Mouse (Mus musculus) ES-Bruce4 (cell line): ENCODE data around the gene Slc27a2.

Experiments
- EP300 ChIP-seq: IDR thresholded peaks from 2 replicates; pipeline ENCODE4 v1.6.1; 2011; ENCODE audit warnings: low read depth, low read length; ENCODE audit not compliant: insufficient read depth
- POLR2A ChIP-seq: IDR thresholded peaks from one replicate; pipeline ENCODE4 v1.8.1; 2011; ENCODE audit warnings: low read length; ENCODE audit not compliant: insufficient read depth

GRCm38 (mm10) chr2:126622455-126622854, 70.2 kb downstream of the Slc27a2 start:
- TF ChIP-seq EP300 (no peak), POLR2A (no peak)
